Mouse (Mus musculus) C2C12 (cell line): Measurements from ENCODE around the gene Tbc1d22b.

ENCODE experiments used
- CTCF ChIP-seq: IDR thresholded peaks from one replicate; pipeline ENCODE4 v1.5.1; 2011; ENCODE audit not compliant: control insufficient read depth, insufficient read depth, insufficient read length
- MYOG ChIP-seq: IDR thresholded peaks from one replicate; pipeline ENCODE4 v1.6.1; 2011; ENCODE audit not compliant: control insufficient read depth, insufficient read length; ENCODE audit errors: extremely low read depth
- USF1 ChIP-seq: IDR thresholded peaks from one replicate; pipeline ENCODE4 v1.6.1; 2011; ENCODE audit warnings: low read depth, mild to moderate bottlenecking, control low read depth, moderate library complexity

- TF ChIP-seq CTCF (no peak), USF1 (no peak), MYOG (no peak)
Measured at GRCm38 (mm10) chr17:29531757-29532384, 17.7 kb upstream of the Tbc1d22b start.
